Mouse (Mus musculus) stomach, embryonic 16.5 days (tissue): Measurements from ENCODE around the gene Irf7. TPM values are rescaled to one million over a fixed set of nuclear protein-coding genes. Genes with fewer than 3 reads are reported as not detected.
A peak's percentile ranks its signal among the peaks of the same experiment; 100 is the strongest.

Experiments used
- ATAC-seq: fragments of 200-750 bp; cut with Nextera tagmentation; 2 replicates; pipeline ENCODE4 v1.8.0; 2017; ENCODE audit warnings: moderate number of reproducible peaks, moderate TSS enrichment; ENCODE audit not compliant: insufficient read depth, low FRiP score
- H3K27ac ChIP-seq: fragments of 300-500 bp; sonication (generic); 2 replicates; pipeline ENCODE4 v1.5.1; 2014; ENCODE audit warnings: low read length
- H3K27me3 ChIP-seq: fragments of 300-500 bp; sonication (generic); 2 replicates; pipeline ENCODE4 v1.6.1; 2014; ENCODE audit warnings: low read length, control low read depth, mixed read lengths; ENCODE audit not compliant: control insufficient read depth, insufficient read depth
- H3K36me3 ChIP-seq: fragments of 300-500 bp; sonication (generic); 2 replicates; pipeline ENCODE4 v1.6.1; 2014; ENCODE audit warnings: low read length; ENCODE audit not compliant: control insufficient read depth, insufficient read depth
- H3K4me1 ChIP-seq: fragments of 300-500 bp; sonication (generic); 2 replicates; pipeline ENCODE4 v1.6.1; 2014; ENCODE audit warnings: low read length, control low read depth, mixed read lengths; ENCODE audit not compliant: control insufficient read depth, insufficient read depth
- H3K4me2 ChIP-seq: fragments of 300-500 bp; sonication (generic); 2 replicates; pipeline ENCODE4 v1.6.1; 2014; ENCODE audit warnings: low read depth, low read length, mixed read lengths
- H3K4me3 ChIP-seq: fragments of 300-500 bp; sonication (generic); replicated peaks from 2 replicates; pipeline ENCODE4 v1.5.1; 2014; ENCODE audit warnings: mild to moderate bottlenecking, low read length
- H3K9ac ChIP-seq: fragments of 300-500 bp; sonication (generic); 2 replicates; pipeline ENCODE4 v1.6.1; 2014; ENCODE audit warnings: low read length
- H3K9me3 ChIP-seq: fragments of 300-500 bp; sonication (generic); replicated peaks from 2 replicates; pipeline ENCODE4 v1.6.1; 2016; ENCODE audit warnings: low read length, control low read depth; ENCODE audit not compliant: control insufficient read depth
- WGBS: fragments of 180-500 bp; shearing (Covaris S2); extraction: QIAGEN DNeasy Blood & Tissue Kit; methylation state at CpG from one replicate; pipeline ENCODE4 v1.1.7; 2014; 5-methylcytosine and 5-hydroxymethylcytosine counted together
- polyA plus RNA-seq: library from polyadenylated mRNA; unstranded; fragments of >200 nt; fragmentation: Nextera tagmentation; extraction: Ambion mirVana; gene quantifications from 2 replicates; pipeline ENCODE4 v1.2.1, GENCODE M21; 2015

Irf7 gene
- 3.5 and 3.6 TPM in 2 replicates for polyA plus RNA-seq

- Histone ChIP-seq H3K4me3 (peak within 1 kb of the TSS; percentile 67), H3K4me1 (peaks cover 4% of the 10 kb centered on the region; the same call in 1 of the 2 replicates), H3K27me3 (no peaks in the 10 kb centered on the region), H3K4me2 (peak within 1 kb of the TSS; percentile 91), H3K27ac (0 out of 2 replicates have a peak within 1 kb of the TSS, but pooled peaks have one; percentile 29), H3K9ac (peak within 1 kb of the TSS; percentile 72), H3K36me3 (peaks cover 13% of the 10 kb centered on the region), H3K9me3 (no peaks in the 10 kb centered on the region)
- ATAC-seq, result peak; percentile 69; the same call in 1 of the 2 replicates
- 8% methylated on average over 25 of the region's 25 CpGs for WGBS
Measured at GRCm38 (mm10) chr7:141265739-141266561, at the start of gene Irf7. TSS of gene Irf7 (minus strand) at chr7:141266481.

GRCm38 (mm10) chr7:141315974-141316373 is 49.7 kb upstream of the Irf7 start:
- H3K27ac ChIP-seq, result no peak overlapping the region
- no peak overlapping the region for H3K9ac ChIP-seq
- H3K4me1 ChIP-seq, result no peaks in the 10 kb centered on the region
- 78% methylated on average over 5 of the region's 5 CpGs for WGBS
- H3K4me3 ChIP-seq, result no peak overlapping the region
- H3K36me3 ChIP-seq, result peaks cover 31% of the 10 kb centered on the region
- peak; percentile 53; the same call in 1 of the 2 replicates for ATAC-seq
- H3K27me3 ChIP-seq, result no peaks in the 10 kb centered on the region
- H3K4me2 ChIP-seq, result no peak overlapping the region
- H3K9me3 ChIP-seq, result no peaks in the 10 kb centered on the region

GRCm38 (mm10) chr7:141315076-141315475 is 48.8 kb upstream of the Irf7 start:
- no peak for ATAC-seq
- WGBS, result 87% methylated on average over 8 of the region's 8 CpGs
- H3K36me3 ChIP-seq, result peaks cover 28% of the 10 kb centered on the region

GRCm38 (mm10) chr7:141314416-141314815 is 48.1 kb upstream of the Irf7 start:
- 93% methylated on average over 2 of the region's 2 CpGs for WGBS
- Histone ChIP-seq H3K4me2 (no peak overlapping the region), H3K9me3 (no peaks in the 10 kb centered on the region), H3K27me3 (no peaks in the 10 kb centered on the region), H3K4me1 (no peaks in the 10 kb centered on the region), H3K4me3 (no peak overlapping the region), H3K9ac (no peak overlapping the region), H3K36me3 (peaks cover 26% of the 10 kb centered on the region), H3K27ac (no peak overlapping the region)
- no peak for ATAC-seq

More at GRCm38 (mm10) chr7:141315076-141315475, 48.8 kb upstream of the Irf7 start:
- no peak overlapping the region for H3K4me3 ChIP-seq
- no peak overlapping the region for H3K27ac ChIP-seq
- no peaks in the 10 kb centered on the region for H3K27me3 ChIP-seq
- H3K9ac ChIP-seq, result no peak overlapping the region
- no peaks in the 10 kb centered on the region for H3K9me3 ChIP-seq
- no peaks in the 10 kb centered on the region for H3K4me1 ChIP-seq
- H3K4me2 ChIP-seq, result no peak overlapping the region

- Histone ChIP-seq H3K36me3 (peaks cover 33% of the 10 kb centered on the region), H3K9me3 (no peaks in the 10 kb centered on the region), H3K9ac (no peak overlapping the region), H3K27me3 (no peaks in the 10 kb centered on the region), H3K4me2 (no peak overlapping the region), H3K4me3 (no peak overlapping the region), H3K27ac (no peak overlapping the region), H3K4me1 (no peaks in the 10 kb centered on the region)
- no peak for ATAC-seq
- 85% methylated on average over 4 of the region's 4 CpGs for WGBS
Measured at GRCm38 (mm10) chr7:141304537-141304936, 38.3 kb upstream of the Irf7 start.

GRCm38 (mm10) chr7:141302702-141303268 is 36.5 kb upstream of the Irf7 start:
- no peak overlapping the region for H3K4me3 ChIP-seq
- H3K27me3 ChIP-seq, result no peaks in the 10 kb centered on the region
- H3K4me1 ChIP-seq, result no peaks in the 10 kb centered on the region
- H3K4me2 ChIP-seq, result no peak overlapping the region
- 85% methylated on average over 1 of the region's 1 CpGs for WGBS
- 0 out of 2 replicates have a peak overlapping the region, but pooled peaks have one; percentile 20 for H3K27ac ChIP-seq
- ATAC-seq, result no peak
- no peak overlapping the region for H3K9ac ChIP-seq
- H3K36me3 ChIP-seq, result peaks cover 23% of the 10 kb centered on the region
- H3K9me3 ChIP-seq, result no peaks in the 10 kb centered on the region

GRCm38 (mm10) chr7:141301386-141301785 is 35.1 kb upstream of the Irf7 start:
- Histone ChIP-seq H3K4me1 (no peaks in the 10 kb centered on the region), H3K4me3 (no peak overlapping the region), H3K36me3 (peaks cover 17% of the 10 kb centered on the region; the same call in 1 of the 2 replicates), H3K9ac (no peak overlapping the region), H3K9me3 (no peaks in the 10 kb centered on the region), H3K27me3 (no peaks in the 10 kb centered on the region), H3K4me2 (no peak overlapping the region), H3K27ac (no peak overlapping the region)
- WGBS, result 94% methylated on average over 9 of the region's 9 CpGs
- no peak for ATAC-seq

GRCm38 (mm10) chr7:141299175-141299574 is 32.9 kb upstream of the Irf7 start:
- peaks cover 8% of the 10 kb centered on the region; the same call in 1 of the 2 replicates for H3K36me3 ChIP-seq
- WGBS, result 94% methylated on average over 8 of the region's 8 CpGs

More at GRCm38 (mm10) chr7:141299175-141299574, 32.9 kb upstream of the Irf7 start:
- Histone ChIP-seq H3K27ac (no peak overlapping the region), H3K4me3 (no peak overlapping the region), H3K4me1 (no peaks in the 10 kb centered on the region), H3K9me3 (no peaks in the 10 kb centered on the region), H3K4me2 (no peak overlapping the region), H3K9ac (no peak overlapping the region), H3K27me3 (peaks cover 15% of the 10 kb centered on the region)
- ATAC-seq, result no peak
